Mouse (Mus musculus): Measurements from ENCODE around the gene Tyw1. TPM values are rescaled to one million over a fixed set of nuclear protein-coding genes. Genes with fewer than 3 reads are reported as not detected.

Gene Tyw1
- polyA plus RNA-seq, 2 experiments from 2014 or later, result 31.6 to 36.5 TPM

- no peak for ATAC-seq
These were observed 9.1 kb downstream of the Tyw1 start for GRCm38 (mm10) chr5:130264433-130265005.

DNA sequence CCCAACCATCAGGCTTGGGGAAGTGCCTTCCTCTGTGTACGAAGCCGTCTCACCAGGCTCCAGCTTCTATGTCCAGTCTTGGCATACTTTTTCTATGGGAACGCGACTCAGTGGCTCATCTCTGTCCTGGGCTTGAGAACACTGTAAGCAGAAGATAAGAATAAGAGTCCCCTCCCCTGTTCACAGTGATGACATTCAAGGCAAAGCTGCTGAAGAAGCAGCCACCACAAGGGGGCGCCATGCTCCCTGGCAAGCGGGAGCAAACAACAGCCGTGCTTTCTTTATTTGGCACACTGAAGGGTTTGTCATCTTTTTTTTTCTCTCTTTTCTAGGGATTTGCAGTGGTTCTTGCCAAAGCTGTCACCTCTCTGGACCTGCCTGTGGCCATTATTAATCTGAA lies 11.2 kb downstream of the Tyw1 start:
- no peak for ATAC-seq

- ATAC-seq, result no peak
These were observed 11.9 kb downstream of the Tyw1 start for GRCm38 (mm10) chr5:130267316-130267715.

DNA sequence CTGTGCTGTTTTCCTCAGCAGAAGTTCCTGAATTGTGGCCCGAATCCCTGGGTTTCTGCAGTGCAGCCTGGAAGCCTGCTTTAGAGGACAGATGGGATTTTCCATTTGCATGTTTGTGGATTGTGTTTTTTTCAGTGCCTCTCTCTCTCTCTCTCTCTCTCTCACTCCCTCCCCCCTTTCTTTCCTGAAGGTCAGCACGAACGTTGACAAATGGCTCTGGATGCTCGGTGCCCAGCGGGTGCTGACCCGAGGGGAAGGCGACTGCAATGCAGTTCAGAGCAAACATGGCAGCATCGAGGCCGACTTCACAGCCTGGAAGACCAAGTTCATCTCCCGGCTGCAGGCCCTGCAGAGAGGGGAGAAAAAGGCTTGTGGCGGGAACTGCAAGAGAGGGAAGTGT lies 13.6 kb downstream of the Tyw1 start:
- no peak for ATAC-seq

DNA sequence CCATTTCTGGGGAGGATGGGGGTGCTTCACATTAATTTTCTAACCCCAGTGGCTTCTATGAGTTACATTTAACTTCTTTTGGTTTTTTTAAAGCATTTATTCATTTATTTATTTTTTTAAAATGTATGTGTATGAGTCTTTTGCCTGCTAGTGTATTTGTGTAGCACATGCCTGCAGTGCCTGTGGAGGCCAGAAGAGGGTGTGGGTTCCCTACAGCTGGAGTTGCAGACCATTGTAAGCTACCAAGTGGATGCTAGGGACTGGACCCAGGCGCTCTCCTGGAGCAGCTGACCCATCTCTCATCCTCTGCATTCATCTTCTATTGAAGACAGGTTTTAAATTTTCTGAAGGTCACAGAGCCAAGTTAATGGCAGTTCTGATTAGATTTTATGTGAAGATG lies 16.9 kb downstream of the Tyw1 start:
- no peak for ATAC-seq

DNA sequence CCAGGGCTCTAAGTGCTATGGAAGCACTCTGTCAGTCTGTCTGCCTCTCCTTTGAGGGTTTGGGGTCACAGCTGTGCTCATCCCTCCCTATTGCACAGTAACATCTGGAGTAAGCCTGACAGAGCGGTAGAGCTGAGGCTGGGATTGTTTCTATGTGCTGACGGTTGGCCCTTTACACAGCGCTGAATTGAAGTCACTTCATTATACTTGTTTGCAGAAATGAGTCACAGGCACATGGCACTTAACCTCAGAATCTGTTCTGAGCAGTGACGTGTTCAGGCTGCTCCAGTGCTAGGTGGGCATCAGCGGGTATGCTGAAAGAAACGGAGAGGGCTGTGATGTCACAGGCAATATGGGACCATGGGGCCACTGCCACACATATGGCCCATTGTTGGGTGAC lies 17.6 kb downstream of the Tyw1 start:
- no peak for ATAC-seq

DNA sequence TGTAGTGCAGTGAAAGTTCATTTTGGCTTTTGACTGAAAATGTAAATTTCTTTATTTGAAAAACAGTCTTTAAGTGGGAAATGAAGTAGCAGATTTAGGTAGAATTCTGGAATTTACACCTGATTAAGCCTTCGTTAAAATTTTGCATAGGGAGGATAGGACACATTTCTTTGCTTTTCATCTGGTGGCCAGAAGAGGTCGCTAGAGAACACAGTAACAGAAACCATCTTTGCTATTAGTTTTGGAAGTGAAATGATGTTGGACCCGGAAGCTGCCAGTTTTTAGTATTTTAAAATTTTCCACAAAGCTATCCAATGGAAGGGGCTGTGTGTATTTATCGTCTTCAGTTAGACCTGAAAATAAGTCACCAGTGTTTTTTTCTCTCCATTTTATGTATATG lies 20.1 kb downstream of the Tyw1 start:
- ATAC-seq, result peak; percentile 49

- no peak for ATAC-seq
These were observed 22.6 kb downstream of the Tyw1 start for GRCm38 (mm10) chr5:130278011-130278472.

DNA sequence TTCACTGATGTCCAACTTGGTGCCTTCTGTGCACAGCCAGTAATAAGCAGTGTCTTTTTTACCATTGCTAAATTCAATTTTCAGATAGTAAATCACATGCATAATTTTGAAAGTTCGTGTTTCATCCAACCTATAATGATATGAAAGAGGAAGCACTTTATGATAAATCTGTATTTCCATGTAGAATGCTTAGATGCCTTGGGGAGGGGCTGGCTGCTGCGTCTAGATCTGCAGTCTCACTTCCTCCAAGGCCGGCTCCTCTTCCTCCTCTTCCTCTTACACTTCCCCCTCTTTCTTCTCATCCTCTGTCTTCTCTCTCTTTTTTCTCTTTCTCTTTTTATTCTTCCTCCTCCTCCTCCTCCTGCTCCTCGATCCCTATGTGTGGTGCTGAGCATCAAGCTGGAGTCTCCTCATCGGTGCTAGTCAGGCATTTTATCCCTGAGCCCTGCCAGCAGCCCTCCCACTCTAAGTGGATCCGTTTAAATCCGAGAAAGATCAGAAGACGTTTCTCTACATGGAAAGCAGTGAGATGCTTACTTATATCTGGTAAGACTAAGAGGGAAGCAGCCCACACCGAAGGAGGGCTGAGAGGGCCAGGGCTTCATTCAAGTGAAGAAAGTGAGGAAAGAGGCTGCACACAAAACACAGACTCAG lies 27.8 kb downstream of the Tyw1 start:
- ATAC-seq, result no peak

GRCm38 (mm10) chr5:130288106-130288505 lies 32.7 kb downstream of the Tyw1 start:
- no peak for ATAC-seq

DNA sequence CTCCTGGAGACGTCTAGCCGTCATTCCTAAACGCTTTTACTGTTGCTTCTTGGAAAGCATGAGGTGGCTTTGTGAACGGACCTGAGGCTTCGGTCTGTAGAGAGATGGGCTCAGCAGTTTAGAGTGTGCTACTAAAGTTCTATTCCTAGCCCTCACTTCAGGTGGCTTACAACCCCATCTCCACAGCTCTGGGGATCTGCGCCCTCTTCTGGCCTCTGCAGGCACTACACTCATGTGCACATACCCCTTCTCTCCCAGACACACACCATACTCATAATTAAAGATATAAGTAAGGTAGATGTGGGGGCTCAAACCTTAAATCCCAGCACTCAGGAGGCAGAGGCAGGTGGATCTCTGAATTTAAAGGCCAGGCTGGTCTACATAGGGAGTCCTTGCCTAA lies 34.8 kb downstream of the Tyw1 start:
- ATAC-seq, result no peak

GRCm38 (mm10) chr5:130290775-130291174 lies 35.4 kb downstream of the Tyw1 start:
- ATAC-seq, result no peak

- ATAC-seq, result no peak
These were observed 37.6 kb downstream of the Tyw1 start for GRCm38 (mm10) chr5:130292976-130293375.

DNA sequence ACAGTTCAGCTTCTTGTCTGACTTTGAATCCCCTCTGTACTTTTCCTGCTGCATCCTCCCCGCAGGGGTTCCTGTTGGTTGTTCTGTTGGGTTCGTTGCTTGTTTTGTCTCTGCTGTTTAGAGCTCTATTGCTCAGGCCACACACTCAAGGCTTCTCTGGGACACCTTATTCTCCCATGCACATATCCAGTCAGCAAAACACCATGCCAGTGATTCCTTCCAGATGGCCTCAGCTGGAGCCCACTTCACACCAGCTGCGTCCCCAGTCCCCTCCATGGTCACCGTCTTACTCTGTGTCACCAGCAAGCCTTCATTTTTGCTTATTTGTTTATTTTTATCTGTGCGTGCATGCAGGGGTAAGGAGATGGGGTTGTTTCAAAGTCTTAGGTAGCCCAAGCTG lies 38.5 kb downstream of the Tyw1 start:
- ATAC-seq, result no peak

GRCm38 (mm10) chr5:130294598-130294997 lies 39.2 kb downstream of the Tyw1 start:
- ATAC-seq, result no peak

GRCm38 (mm10) chr5:130296071-130296470 lies 40.7 kb downstream of the Tyw1 start:
- ATAC-seq, result no peak

- no peak for ATAC-seq
These were observed 43.5 kb downstream of the Tyw1 start for GRCm38 (mm10) chr5:130298831-130299460.

DNA sequence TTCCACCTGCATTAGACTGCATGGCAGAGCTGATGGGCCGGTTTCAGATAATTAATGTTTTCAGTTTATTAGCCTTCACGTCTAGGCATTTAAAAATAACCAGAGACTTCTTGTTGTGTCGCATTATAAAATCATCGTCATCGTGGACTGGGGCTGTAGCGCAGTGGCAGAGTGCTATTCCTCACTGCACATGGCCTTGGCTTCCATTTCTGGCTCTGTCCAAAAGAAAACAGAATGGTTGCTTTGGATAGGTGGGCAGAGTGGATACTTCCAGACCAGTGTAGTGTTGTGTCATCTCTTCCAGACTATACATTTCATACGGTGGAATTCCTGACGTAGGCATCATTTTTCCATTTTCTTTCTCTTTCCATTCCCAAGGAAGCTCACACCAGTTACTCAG lies 44.1 kb downstream of the Tyw1 start:
- ATAC-seq, result no peak

DNA sequence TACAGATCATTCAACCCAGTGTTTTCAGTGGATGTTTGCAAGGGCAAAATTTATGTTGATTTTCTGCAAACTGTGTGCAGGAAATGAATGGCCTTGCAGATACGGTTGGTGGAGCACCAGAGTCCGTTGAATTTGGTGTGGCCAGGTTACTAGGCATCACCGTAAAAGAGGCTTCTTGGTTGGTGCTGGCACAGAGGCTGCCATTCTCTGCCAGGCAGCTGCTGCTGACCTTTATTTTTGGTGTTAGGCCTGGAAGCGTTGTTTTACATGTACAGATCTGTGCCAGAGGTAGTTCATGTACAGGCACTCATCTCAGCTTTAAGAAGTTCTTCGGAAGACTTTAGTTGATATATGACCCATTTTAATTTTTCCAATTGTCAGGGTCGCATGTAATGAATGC lies 48.2 kb downstream of the Tyw1 start:
- no peak for ATAC-seq

GRCm38 (mm10) chr5:130307921-130308320 lies 52.5 kb downstream of the Tyw1 start:
- ATAC-seq, result no peak

- no peak for ATAC-seq
These were observed 54.7 kb downstream of the Tyw1 start for GRCm38 (mm10) chr5:130310077-130310476.

DNA sequence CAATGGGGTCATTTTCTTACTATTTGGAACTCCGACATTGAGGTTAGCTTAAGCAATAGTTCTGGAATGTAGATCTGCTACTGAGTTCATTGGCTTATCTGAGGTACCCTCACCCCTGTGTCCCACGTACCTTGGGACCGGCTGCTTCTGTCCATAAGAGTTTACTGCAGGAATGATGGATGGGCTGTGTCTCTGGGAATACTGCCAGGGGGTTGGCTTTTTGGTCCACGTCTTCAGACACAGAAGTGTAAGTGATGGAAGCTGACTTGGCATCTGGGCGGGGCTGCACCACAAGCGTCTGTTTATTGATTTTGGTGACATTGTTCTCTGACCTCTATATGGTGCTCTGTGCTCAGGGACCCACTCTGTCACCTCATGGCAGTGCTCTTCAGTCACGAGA lies 55.4 kb downstream of the Tyw1 start:
- ATAC-seq, result no peak

GRCm38 (mm10) chr5:130313488-130313887 lies 58.1 kb downstream of the Tyw1 start:
- no peak for ATAC-seq

DNA sequence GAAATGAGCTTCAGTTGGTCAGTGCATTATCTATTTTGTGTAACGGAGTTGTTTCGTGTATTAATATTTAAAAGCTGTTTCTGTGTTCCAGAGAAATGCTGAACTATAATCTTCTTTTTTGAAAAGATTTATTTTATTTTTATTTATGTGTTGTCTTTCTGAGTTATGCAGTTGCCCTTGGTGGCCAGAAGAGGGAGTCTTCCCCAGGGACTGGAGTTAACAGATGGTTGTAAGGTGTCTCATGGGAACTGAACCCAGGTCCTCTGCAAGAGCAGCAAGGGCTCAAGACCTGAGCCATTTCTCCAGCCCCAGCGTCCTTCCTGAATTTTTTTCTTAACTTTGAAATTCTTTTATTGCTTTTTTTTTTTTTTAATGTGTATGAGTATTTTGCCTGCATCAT lies 59.5 kb downstream of the Tyw1 start:
- no peak for ATAC-seq
